Mouse (Mus musculus) 416B (cell line): Measurements from ENCODE around the gene Renbp.
A peak's percentile ranks its signal among the peaks of the same experiment; 100 is the strongest.

Experiments used
- DNase-seq: peaks from one replicate; pipeline ENCODE4 v3.0.0; 2011; ENCODE audit warnings: low read depth

Gene Renbp

DNA sequence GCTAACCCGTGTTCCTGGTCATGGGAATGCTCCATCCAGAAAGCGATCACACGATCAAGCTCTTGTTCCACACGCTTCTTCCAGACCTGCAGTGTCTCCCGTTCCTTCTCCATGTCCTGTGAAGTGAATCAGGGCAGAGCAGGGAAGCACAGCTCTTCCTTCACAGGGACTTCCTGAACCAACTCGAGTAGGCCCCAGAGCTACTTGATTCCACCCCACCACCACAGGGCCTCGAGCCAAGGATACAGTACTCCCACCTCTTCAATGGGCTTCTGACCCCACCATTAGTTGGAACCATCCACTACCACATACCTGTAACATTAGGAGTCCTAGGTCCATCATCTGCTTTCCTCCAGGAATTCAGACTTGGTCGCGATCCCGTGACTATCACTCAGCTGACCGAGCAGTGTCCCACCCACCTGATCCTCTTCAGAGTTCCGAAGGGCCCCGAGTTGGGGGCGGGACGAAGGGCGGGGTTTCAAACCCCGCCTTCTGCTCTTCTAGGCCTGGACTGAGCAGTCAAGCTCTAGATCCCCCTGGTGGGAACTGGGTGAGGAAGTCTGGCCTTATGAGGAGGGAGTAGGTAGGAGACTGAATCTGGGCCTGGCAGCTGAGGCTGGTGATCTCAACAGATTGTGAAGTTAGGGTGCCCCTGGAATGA lies at the start of gene Renbp:
TSS of gene Renbp (minus strand) at position 449 of the 661 bp plus-strand sequence.
- peak; percentile 92 for DNase-seq

DNA sequence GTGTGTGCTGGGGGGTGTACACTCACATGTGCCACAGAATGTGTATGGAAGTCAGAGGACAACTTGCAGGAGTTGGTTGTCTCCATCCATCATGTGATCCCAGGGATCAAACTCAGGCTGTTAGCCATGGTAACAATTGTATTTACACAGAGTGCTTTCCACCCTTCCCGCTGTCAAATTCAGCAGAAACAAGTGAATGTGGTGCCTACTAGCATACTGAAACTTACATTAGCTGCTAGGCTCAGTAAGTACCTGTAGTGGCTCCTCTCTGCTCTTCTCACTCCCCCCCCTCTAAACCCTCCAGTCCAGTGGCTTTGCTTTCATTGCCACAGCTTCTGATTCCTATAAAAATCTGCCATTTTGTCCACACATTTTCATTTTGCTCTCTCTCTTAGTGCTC lies 47.1 kb upstream of the Renbp start:
- no peak for DNase-seq

DNA sequence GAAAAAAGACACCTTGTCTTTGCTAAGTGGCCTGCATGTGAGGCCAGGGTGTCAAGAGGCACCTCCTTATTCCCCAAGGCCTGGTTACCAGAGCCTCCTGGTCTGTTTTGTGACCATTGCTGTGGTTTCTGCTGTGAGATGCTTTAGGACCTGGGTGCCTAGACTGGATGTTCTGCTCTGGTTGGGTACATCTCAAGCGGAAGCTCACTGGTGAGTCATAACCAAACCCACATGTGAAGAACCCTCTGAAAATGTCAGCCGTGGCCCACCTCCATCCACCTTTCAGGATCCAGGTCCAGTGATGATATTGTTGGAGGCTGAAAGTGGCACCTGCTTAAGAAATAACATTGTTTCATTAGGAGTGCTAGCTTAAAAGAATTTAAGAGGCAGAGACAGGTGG lies 45.6 kb upstream of the Renbp start:
- peak; percentile 41 for DNase-seq

DNA sequence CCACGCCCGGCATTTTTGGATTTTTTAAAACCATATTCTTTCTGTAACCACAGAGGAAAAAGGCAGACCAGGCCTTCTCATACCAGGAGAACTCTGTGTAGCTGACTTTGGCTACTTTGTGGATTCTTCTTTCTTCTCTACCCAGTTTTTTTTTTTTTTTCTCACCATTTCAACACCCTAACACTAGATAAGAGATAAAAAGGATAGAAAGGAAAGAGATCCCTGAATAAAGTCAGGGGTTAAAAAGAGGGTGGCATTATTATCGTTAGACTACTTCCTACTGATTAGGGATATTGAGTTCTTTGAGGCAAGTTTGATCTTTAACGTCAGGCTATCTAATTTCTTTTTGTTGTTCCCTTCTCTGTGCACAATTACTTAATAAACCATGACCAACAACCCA lies 42.1 kb upstream of the Renbp start:
- DNase-seq: no peak

DNA sequence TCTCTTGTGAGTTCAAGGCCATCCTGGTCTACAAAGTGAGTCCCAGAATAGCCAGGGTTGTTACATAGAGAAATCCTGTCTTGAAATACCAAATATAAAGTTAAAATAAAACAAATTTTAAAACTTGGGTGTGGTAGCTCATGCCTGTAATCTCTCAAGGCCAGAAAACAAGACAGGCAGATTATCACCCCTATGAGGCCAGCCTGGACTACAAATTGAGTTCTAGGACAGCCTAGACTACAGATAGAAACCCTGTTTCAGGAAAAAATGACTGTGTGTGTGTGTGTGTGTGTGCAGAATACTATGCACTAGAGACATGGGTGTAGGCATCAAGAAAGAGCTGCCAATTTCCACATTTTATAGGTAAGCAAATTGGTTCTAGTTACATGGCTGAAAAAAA lies 40.1 kb upstream of the Renbp start:
- DNase-seq: no peak

DNA sequence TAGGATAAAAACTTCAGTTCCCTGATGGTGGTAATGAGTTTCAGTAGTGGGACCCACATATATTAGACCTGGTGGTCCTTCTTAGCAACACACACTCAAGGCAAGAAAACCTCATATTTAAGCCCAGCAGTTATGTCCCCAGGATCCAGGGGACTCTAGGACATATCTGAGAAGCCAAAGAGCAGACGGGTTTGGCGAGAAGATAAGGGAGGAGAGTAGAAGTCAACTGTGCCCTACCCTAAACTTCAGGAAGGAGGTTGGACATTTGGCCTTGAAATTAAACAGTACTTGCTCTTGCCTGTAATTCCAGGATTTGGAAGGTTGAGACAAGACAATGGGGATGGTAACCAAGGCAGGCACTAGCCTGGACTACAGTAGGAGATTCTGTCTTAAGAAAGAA lies 39.1 kb upstream of the Renbp start:
- no peak for DNase-seq

DNA sequence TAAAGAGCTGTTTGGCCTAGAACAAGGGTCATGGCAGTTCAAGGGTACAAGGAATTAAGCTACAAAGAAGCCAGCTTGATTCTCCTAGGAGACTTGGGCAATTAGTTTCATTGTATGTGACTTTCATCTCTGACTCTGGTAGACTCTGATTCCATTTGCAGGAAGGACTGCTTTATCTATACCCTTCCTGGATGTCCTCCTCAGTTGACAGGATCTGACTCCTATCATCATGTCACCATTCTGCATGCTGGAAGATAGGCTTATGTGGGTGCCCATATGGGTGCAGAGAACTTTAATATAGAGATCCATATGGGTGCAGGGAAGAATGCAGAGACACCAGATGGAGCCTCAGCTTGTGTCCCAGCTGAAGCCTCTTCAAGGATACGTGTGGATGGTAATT lies 38.5 kb upstream of the Renbp start:
- no peak for DNase-seq

DNA sequence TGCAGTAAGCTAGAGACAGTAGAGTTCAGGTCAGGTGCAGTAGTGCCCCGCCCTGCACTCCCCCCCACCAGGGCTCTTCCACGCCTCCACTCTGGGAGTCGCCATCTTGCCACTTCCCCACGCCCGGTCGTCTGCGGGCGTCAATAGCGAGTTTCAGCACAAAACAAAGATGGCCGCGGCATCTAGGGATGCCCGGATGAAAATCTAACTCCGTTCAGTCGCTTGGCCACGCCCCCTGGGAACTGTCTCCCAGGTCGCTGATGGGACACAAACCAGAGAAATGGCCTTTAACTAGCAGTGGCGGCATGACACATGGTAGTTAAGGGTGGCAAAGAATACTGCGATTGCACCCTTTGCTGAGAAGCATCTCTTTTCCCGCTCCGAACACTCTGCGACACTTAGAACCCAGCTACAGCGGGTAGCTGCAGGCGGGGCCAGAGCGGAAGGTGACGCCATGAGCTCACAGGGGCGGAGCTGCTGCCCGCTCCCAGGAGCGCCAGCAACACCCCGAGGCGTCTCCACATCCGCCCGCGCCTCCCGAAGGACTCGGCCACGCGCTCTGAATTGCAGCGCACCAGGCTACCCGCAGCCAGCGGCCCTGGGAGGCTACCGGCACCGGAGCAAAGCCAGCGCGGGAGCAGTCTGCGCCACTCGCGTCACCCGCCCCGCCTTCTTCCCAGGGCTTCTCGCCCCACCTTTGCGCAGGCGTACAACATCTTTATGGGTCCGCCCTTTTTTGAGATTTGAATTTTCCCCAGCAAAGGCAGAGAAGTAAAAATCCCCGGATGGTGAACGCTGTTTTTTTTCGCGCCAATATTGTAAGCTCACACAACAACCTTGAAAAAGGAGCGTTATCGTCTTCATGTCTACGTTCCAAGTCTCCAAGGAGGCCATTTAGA lies 36.8 kb upstream of the Renbp start:
- DNase-seq: peak; percentile 96

DNA sequence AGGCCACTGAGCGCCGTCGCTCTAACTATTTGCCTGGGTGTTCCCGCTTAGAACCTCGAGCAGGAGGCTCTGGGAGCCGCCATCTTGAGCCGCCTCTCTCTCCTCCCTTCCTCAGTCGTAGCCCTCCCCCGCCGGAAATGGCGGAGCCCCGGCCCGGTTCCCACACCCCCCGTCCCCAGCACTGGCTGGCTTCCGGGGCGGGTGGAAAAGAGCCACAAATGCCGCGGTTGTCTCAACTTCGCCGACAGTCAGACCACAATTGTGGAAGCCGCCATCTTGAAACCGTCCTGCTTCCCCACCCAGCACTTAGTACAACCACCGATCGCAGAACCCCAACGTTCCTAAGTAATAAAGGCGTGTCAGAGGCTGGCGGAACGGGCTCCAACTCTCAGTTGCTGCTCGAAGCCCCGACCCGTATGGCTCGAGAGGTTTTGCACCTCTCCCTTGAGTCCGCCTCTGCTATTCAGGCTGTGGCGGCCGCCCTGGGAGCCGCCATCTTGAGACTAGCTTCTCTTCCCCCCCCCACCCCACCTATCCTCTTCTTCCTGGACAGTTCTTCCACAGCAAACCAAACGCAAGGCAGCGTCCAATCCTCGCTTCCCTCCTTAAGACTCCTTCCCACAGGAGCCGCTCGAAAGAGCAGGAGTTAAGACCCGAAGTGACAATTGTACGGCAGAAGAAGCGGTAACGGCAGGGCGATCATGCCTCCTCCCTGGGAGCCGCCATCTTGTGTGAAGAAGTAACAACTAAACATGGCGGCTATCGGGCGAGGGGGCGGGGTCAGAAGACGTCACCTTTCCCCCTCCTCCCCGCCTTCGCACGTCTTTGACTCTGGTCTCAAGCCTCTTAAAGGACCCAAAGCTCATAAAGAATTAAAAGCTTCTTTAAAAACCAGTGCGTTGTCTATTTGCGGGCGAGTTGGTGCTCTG lies 35.9 kb upstream of the Renbp start, which contains the start of gene Hcfc1:
TSS of gene Hcfc1 (minus strand) at position 110 of the 929 bp plus-strand sequence.
- peak; percentile 94 for DNase-seq

DNA sequence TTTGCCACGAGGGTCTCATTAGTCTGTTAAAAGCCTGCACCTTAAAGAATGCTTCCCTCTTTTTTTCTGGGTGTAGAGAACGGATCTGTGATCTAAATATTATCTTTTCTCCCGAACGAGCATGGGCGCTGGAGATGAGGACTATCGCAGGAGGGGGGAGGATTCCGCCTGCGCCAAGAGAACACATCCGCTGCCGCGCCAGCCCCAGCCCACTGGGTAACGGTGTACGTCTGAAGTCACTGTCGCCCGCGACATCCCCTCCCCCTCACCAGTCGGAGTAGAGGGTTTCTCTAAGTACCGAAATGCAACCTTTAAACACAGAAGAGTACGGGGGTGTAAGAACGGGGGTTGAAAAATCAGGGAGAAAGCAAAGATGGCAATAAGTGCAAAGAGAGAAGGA lies 34.7 kb upstream of the Renbp start:
- peak; percentile 67 for DNase-seq

DNA sequence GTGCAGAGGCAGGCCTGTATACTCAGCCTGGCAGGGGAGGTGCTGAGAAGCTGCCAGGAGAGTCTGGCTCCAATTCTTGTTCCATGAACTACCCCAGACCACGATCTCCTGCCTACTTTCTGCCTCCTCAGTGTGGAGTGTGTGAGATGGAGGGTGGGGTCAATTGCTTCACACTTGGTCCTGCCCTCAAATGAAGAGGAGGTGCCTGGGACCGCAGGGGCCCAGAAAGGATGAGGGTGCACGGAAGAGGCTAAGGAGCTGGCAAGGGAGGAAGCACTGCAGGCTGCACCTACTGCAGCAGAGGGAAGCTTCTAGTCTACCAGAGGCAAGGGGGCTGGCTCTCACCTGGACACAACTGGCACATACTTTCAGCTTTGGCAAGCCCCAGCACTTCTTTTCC lies 33.7 kb upstream of the Renbp start:
- peak; percentile 77 for DNase-seq

DNA sequence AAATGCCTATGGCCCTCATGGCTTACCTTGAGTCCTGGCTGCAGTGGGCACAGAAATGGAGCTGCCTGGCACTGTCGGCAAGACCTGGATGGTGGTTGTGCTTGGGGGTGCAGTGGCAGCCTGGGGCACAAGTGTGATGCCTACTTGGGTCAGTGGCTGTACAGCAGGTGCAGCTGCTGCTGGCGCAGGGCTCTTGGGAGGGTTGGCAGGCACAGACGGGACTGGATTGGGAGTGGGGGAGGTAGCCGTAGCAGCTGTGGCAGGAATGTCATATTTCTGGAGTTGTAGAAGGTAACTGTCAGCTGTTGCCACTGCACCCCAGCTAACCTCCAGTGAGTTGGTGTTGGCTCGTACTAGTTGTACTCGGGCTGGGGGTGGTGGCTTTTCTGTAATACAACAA lies 24.3 kb upstream of the Renbp start:
- no peak for DNase-seq

DNA sequence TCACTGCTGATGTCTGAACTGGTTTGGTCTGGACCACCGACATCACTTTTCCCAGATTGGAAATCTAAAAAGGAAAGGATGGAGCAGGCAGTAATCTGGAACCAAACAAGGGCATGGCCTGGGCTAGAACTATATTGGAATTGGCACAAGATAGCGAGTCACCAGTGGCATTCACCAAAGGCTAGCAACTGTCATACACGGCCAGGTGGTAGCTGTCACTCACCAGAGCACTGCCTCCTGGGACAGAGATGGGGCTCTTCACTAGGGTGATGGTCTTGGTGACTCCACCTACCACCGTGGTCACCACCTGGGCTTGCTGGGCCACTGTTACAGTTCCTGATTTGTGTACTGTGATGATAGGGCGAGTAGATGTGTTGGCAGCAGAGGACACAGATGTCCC lies 22.0 kb upstream of the Renbp start:
- no peak for DNase-seq

DNA sequence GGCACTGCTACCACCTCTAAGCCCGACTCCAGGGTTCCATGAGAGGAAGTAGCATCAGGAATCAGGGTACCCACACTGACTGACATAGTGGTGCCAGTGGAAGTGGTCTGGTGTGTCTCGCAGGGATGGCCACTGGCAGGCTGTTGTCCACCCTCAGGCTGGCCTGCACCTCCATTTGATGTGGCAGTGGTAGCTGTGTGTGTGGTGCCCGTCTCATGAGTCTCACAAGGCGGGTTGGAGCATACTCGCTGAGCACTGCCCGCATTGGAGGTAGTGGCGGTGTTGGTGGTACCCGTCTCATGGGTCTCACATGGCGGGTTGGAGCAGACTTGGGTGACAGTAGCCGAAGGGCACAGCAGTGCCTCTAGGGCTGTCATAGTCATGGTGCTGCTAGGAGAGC lies 18.7 kb upstream of the Renbp start:
- no peak for DNase-seq

DNA sequence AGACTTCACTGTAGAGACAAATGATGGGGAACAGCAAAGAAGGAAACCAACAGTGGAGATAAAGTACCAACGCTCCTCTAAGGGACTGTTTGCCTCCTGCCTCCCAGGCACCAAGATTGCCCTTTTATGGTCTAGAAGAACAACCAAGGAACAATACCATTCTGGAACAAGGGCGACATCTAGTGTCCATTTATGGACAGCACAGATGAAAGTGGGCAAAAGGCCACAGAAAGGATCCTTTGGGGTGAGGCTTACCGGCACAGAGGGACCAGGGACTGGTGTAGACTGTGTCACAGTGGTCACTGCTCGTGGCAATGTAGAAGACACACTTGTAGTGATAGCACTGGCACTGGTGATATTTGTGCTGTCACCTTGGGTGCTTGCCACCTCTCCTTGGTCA lies 18.0 kb upstream of the Renbp start:
- DNase-seq: peak; percentile 78

DNA sequence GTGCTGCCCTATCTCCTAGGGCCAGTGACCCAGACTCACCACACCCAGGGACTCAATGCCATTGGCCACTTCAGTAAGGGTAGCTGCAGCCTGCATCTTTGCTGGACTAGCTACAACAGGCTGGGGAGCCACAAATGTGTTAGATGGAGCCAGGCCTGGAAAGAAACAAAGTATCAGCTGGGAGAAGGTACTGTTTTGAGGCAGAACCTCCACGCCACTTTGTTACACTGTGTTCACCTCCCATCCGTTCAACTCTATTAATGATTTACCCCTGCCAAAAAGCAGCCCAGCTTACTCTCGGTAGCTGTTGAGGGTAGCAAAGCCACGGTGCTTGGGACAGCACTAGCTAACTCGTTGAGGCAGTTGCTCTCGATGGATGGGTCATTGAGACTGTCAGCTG lies 16.2 kb upstream of the Renbp start:
- no peak for DNase-seq

DNA sequence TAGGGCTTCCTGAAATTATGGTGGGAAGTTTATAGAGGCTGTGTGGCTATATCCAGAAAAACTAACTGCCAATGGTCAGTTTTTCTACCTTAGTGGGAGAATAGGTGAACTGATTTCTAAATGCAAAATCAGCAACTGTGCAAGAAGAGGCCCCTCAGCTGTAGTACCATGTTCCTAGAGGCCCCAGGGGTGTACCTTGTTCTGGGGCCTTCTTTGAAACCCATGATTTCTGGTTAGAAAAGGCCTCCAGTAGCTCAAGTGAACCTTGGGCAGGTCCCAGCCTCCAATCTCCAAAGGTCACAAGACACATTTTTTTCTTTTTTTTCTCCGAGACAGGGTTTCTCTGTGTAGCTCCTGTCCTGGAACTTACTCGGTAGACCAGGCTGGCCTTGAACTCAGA lies 11.6 kb upstream of the Renbp start:
- DNase-seq: no peak

DNA sequence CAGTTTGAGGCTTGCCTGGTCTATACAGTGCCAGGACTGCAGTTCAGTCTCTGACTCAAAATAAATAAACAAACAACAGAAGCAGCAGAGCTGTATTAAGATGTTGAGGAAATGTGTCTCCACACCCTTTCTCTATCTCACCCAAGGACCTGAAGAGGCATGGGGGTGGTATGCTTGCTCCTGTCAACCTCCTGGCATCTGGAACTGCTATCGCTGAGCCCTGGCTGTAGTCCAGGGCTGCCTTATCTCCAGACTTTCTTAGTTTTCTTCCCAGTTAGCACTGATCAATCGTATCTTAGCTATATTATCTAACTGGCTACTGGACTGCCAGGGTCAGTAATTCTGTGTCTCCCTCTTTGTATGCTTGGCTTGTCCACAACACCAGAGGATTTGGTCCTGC lies 11.2 kb upstream of the Renbp start:
- DNase-seq: no peak

DNA sequence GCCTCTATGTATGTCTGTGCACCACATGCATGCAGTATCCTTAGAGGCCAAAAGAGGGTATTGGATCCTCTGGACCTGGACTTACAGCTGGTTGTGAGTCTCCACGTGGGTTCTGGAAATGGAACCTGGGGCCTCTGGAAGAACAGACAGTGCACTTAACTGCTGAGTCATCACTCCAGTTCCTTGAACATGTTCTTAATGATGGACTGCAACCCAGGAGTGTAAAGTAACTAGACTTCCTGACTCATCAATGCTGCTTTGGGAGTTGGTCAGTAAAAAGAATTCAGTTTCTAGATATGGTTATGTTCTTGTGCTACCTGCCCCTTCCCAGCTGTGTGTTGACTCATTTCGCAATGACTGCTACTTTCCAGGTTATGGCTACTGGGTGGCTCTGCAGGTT lies 1.2 kb upstream of the Renbp start:
- peak; percentile 33 for DNase-seq

DNA sequence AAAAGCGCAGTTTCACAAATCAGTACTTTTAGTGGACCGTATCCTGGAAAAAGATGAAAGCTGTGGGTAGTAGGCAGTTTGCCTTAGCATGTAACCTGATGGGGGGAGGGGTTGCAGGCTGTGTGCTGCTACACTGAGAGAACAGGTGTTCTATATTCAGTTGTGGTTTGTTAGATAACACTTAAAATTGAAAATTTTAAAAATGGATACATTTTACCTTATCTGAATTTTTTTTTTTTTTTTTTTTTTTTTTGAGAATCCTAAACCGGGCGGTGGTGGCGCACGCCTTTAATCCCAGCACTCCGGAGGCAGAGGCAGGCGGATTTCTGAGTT lies 8.1 kb downstream of the Renbp start:
- DNase-seq: no peak

DNA sequence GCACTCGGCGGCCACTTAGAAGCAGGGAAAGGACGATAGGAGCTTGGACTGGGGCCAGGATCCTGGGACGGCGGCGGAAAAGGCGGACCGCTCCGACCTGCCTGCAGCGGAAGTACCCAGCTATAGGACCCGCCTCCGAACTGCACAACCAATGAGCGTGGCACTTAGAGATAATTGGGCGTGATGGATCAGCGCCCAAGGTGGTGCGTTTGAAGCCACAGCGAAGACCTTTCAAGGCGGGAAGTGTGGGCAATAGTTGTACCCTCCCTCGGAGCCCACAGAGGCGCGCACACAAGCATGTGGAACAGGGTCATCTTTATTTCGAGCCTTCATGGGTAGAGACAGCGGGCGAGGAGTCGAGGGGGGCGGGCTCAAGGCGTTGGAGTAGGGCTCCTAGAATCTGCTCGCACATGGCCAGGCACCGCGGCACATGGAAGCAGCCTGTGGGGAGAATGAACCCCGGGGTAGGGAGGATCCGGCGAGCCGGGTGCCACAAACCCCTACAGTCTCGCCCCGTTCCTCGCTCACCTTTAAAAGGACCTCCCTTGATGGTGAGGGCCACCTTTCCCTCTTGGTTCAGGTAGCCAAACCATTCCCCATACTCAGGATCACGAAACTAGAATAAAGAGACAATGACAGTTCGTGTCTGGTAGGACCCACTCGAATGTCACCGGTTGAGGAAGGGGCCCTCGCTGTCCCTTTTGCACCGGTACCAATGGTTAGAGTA lies 8.7 kb downstream of the Renbp start, which contains the start of the genes Arhgap4 and Naa10:
TSS of gene Arhgap4 (minus strand) at position 48 of the 727 bp plus-strand sequence.
TSS of gene Naa10 (minus strand) at position 122 of the 727 bp plus-strand sequence.
- DNase-seq: peak; percentile 94
